30 mouse cellular contexts compared by ENCODE assay signal in the genomic region with DNA sequence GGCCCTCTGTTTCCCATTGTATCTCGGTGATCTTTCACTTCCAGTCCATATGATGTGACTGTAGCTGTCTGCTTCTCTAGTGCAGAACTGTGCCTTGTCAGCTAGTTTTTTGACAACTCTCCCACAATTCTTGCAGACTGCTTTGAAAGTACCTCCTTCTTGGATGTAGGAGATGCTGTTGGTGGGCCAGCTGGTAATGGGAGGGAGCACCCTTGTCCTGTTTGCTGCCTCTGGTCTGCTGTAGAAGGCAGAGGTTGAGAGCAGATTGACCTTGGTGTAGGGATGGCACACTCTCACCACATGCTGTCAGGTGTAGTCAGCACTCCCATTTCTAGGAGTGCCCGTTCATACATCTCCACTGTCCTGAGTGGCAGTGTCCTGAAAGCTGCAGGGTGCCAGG. TPM values are rescaled to one million over a fixed set of nuclear protein-coding genes. Genes with fewer than 3 reads are reported as not detected.
"Had no signal": no experiment of that assay in that cellular context is flagged by ENCODE, and none has a peak within 500 bp of the region (broad histone marks: within the 10 kb centered on the region; RNA-seq: fewer than 3 reads in every experiment).

No protein-coding gene starts in this region.

- H3K27ac ChIP-seq: left cerebral cortex, adult 2 months; limb, embryonic 10.5 days; limb, embryonic 12.5 days; limb, embryonic 13.5 days; limb, embryonic 15.5 days; liver, embryonic 14.5 days; liver, embryonic 15.5 days; lung, embryonic 15.5 days; macrophage; midbrain, embryonic 12.5 days; midbrain, embryonic 13.5 days; neural tube, embryonic 12.5 days; neural tube, embryonic 13.5 days had no signal

- DNase-seq: left cerebral cortex, postnatal 4 days; liver; liver, postnatal 0 days; lung, adult 18-20 months; lung, adult 2 months; lung, embryonic 14.5 days; lung, postnatal 10 days; lung, postnatal 14 days; lung, postnatal 36 days; lung, postnatal 4 days; midbrain, embryonic 14.5 days had no signal

- ATAC-seq: liver, postnatal 0 days; lung, postnatal 0 days; midbrain, embryonic 13.5 days; midbrain, embryonic 16.5 days had no signal

- H3K9me3 ChIP-seq: limb, embryonic 10.5 days; limb, embryonic 12.5 days; limb, embryonic 13.5 days; limb, embryonic 15.5 days; liver, embryonic 15.5 days; lung, embryonic 15.5 days; megakaryocyte, embryonic 14.5 days; midbrain, embryonic 12.5 days; midbrain, embryonic 13.5 days; neural tube, embryonic 12.5 days; neural tube, embryonic 13.5 days had no signal

- H3K27me3 ChIP-seq: limb, embryonic 12.5 days; limb, embryonic 13.5 days; limb, embryonic 15.5 days; liver, embryonic 15.5 days; lung, embryonic 15.5 days; megakaryocyte, embryonic 14.5 days; midbrain, embryonic 12.5 days; midbrain, embryonic 13.5 days; neural tube, embryonic 12.5 days; neural tube, embryonic 13.5 days had no signal

- H3K9ac ChIP-seq: limb, embryonic 12.5 days; limb, embryonic 13.5 days; limb, embryonic 15.5 days; liver, embryonic 14.5 days; liver, embryonic 15.5 days; liver, postnatal 0 days; lung, embryonic 14.5 days; lung, embryonic 15.5 days; midbrain, embryonic 12.5 days; midbrain, embryonic 13.5 days; neural tube, embryonic 12.5 days; neural tube, embryonic 13.5 days had no signal

- H3K4me3 ChIP-seq: left cerebral cortex, adult 2 months; limb, embryonic 10.5 days; limb, embryonic 12.5 days; limb, embryonic 13.5 days; limb, embryonic 15.5 days; liver, embryonic 15.5 days; lung, embryonic 15.5 days; megakaryocyte, embryonic 14.5 days; midbrain, embryonic 12.5 days; midbrain, embryonic 13.5 days; neural tube, embryonic 12.5 days; neural tube, embryonic 13.5 days had no signal

- H3K4me1 ChIP-seq: limb, embryonic 10.5 days; limb, embryonic 12.5 days; limb, embryonic 13.5 days; limb, embryonic 15.5 days; lung, embryonic 15.5 days; midbrain, embryonic 12.5 days; midbrain, embryonic 13.5 days; neural tube, embryonic 12.5 days; neural tube, embryonic 13.5 days had no signal

- H3K4me2 ChIP-seq: limb, embryonic 12.5 days; limb, embryonic 13.5 days; limb, embryonic 15.5 days; liver, embryonic 11.5 days; liver, embryonic 15.5 days; lung, embryonic 14.5 days; lung, embryonic 15.5 days; midbrain, embryonic 11.5 days; midbrain, embryonic 12.5 days; midbrain, embryonic 13.5 days; neural tube, embryonic 12.5 days; neural tube, embryonic 13.5 days had no signal

RNA-seq across cellular contexts. Expression of gene Ccdc92b, which starts 49.6 kb away (rescaled TPM):
- total RNA-seq: monocyte, adult 5-6 weeks had no signal
